Mouse (Mus musculus): ENCODE measurements around the gene Gldn. TPM values are rescaled to one million over a fixed set of nuclear protein-coding genes. Genes with fewer than 3 reads are reported as not detected.
A peak's percentile ranks its signal among the peaks of the same experiment; 100 is the strongest.

The Gldn gene
- polyA plus RNA-seq, 1 experiment, result not detected

GRCm38 (mm10) chr9:54301255-54301654, 15.0 kb downstream of the Gldn start:
- Histone ChIP-seq H3K27me3 (ENCODE audit: control insufficient read depth, insufficient read depth, insufficient read length) (no peaks in the 10 kb centered on the region), H3K79me2 (ENCODE audit: control insufficient read depth, insufficient read depth) (no peaks in the 10 kb centered on the region), H3K79me3 (ENCODE audit: low read depth) (no peaks in the 10 kb centered on the region), H3ac (ENCODE audit: control insufficient read depth, insufficient read length, low read depth) (no peak overlapping the region), H3K36me3 (ENCODE audit: control insufficient read depth, insufficient read depth) (no peaks in the 10 kb centered on the region), H3K4me3 (ENCODE audit: insufficient read depth, poor library complexity, severe bottlenecking) (no peak overlapping the region)
- TF ChIP-seq MYOG (IDR thresholded peaks at IDR 0.05; ENCODE audit: control insufficient read depth, extremely low read depth, insufficient read length), result no peak
- TF ChIP-seq USF1 (IDR thresholded peaks at IDR 0.05; ENCODE audit: low read depth), result no peak
- no peak for TF ChIP-seq MYOD1 (IDR thresholded peaks at IDR 0.05; ENCODE audit: control insufficient read depth, insufficient read length, low read depth)
- no peak for TF ChIP-seq FOSL1 (IDR thresholded peaks at IDR 0.05; ENCODE audit: insufficient read depth, low read length, poor library complexity, severe bottlenecking)
- no peak for TF ChIP-seq CEBPB (IDR thresholded peaks at IDR 0.05; ENCODE audit: low read depth)
- no peak for TF ChIP-seq CTCF (IDR thresholded peaks at IDR 0.05; ENCODE audit: control insufficient read depth, insufficient read depth, insufficient read length)
- TF ChIP-seq MAX (IDR thresholded peaks at IDR 0.05), result no peak

DNA sequence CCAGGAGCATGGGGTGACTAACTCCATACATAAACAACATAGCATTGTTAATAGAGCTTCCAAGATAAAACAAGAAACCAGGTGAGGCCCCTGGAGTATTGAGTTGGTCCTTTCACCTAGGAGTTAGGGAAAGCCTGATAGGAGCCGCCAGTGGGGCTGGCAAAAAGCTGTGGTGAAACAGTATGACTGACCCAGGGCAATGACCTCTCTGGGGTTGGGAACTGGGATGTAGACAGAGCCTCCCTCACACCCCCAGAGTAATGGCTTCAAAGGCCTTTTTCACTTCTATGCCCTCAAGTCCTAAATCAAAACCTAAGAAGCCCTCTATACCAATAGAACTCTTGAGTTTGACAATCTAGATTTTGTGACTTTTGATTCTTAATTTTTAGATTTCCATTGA, 21.9 kb downstream of the Gldn start:
- no peaks in the 10 kb centered on the region for H3K36me3 ChIP-seq (ENCODE audit: control insufficient read depth, insufficient read depth)
- no peak for TF ChIP-seq FOSL1 (IDR thresholded peaks at IDR 0.05; ENCODE audit: insufficient read depth, low read length, poor library complexity, severe bottlenecking)
- no peak for TF ChIP-seq CEBPB (IDR thresholded peaks at IDR 0.05; ENCODE audit: low read depth)
- TF ChIP-seq MAX (IDR thresholded peaks at IDR 0.05), result no peak
- TF ChIP-seq MYOD1 (IDR thresholded peaks at IDR 0.05; ENCODE audit: control insufficient read depth, insufficient read length, low read depth), result no peak
- no peaks in the 10 kb centered on the region for H3K79me3 ChIP-seq (ENCODE audit: low read depth)
- no peak overlapping the region for H3K4me3 ChIP-seq (ENCODE audit: insufficient read depth, poor library complexity, severe bottlenecking)
- no peaks in the 10 kb centered on the region for H3K27me3 ChIP-seq (ENCODE audit: control insufficient read depth, insufficient read depth, insufficient read length)
- H3ac ChIP-seq (ENCODE audit: control insufficient read depth, insufficient read length, low read depth), result no peak overlapping the region
- no peaks in the 10 kb centered on the region for H3K79me2 ChIP-seq (ENCODE audit: control insufficient read depth, insufficient read depth)

- H3K79me2 ChIP-seq (ENCODE audit: control insufficient read depth, insufficient read depth), result no peaks in the 10 kb centered on the region
- H3K27me3 ChIP-seq (ENCODE audit: control insufficient read depth, insufficient read depth, insufficient read length), result no peaks in the 10 kb centered on the region
- TF ChIP-seq MAX (IDR thresholded peaks at IDR 0.05), result no peak
- TF ChIP-seq MYOG (IDR thresholded peaks at IDR 0.05; ENCODE audit: control insufficient read depth, extremely low read depth, insufficient read length), result no peak
- TF ChIP-seq MYOD1 (IDR thresholded peaks at IDR 0.05; ENCODE audit: control insufficient read depth, insufficient read length, low read depth), result no peak
- no peak for TF ChIP-seq CEBPB (IDR thresholded peaks at IDR 0.05; ENCODE audit: low read depth)
- TF ChIP-seq FOSL1 (IDR thresholded peaks at IDR 0.05; ENCODE audit: insufficient read depth, low read length, poor library complexity, severe bottlenecking), result no peak
- no peak for TF ChIP-seq CTCF (IDR thresholded peaks at IDR 0.05; ENCODE audit: control insufficient read depth, insufficient read depth, insufficient read length)
- TF ChIP-seq USF1 (IDR thresholded peaks at IDR 0.05; ENCODE audit: low read depth), result no peak
Measured at GRCm38 (mm10) chr9:54308751-54309358, 22.6 kb downstream of the Gldn start.

GRCm38 (mm10) chr9:54316363-54316762, 30.1 kb downstream of the Gldn start:
- TF ChIP-seq MAX (IDR thresholded peaks at IDR 0.05), result no peak
- no peak for TF ChIP-seq FOSL1 (IDR thresholded peaks at IDR 0.05; ENCODE audit: insufficient read depth, low read length, poor library complexity, severe bottlenecking)
- no peak for TF ChIP-seq CEBPB (IDR thresholded peaks at IDR 0.05; ENCODE audit: low read depth)
- no peak for TF ChIP-seq CTCF (IDR thresholded peaks at IDR 0.05; ENCODE audit: control insufficient read depth, insufficient read depth, insufficient read length)
- TF ChIP-seq USF1 (IDR thresholded peaks at IDR 0.05; ENCODE audit: low read depth), result no peak
- TF ChIP-seq MYOG (IDR thresholded peaks at IDR 0.05; ENCODE audit: control insufficient read depth, extremely low read depth, insufficient read length), result no peak
- TF ChIP-seq MYOD1 (IDR thresholded peaks at IDR 0.05; ENCODE audit: control insufficient read depth, insufficient read length, low read depth), result no peak
- H3K4me3 ChIP-seq (ENCODE audit: insufficient read depth, poor library complexity, severe bottlenecking), result no peak overlapping the region
- H3K27me3 ChIP-seq (ENCODE audit: control insufficient read depth, insufficient read depth, insufficient read length), result peaks cover 13% of the 10 kb centered on the region
- H3K36me3 ChIP-seq (ENCODE audit: control insufficient read depth, insufficient read depth), result no peaks in the 10 kb centered on the region
- H3ac ChIP-seq (ENCODE audit: control insufficient read depth, insufficient read length, low read depth), result no peak overlapping the region
- H3K79me2 ChIP-seq (ENCODE audit: control insufficient read depth, insufficient read depth), result no peaks in the 10 kb centered on the region
- H3K79me3 ChIP-seq (ENCODE audit: low read depth), result no peaks in the 10 kb centered on the region

More at GRCm38 (mm10) chr9:54308751-54309358, 22.6 kb downstream of the Gldn start:
- Histone ChIP-seq H3K79me3 (ENCODE audit: low read depth) (no peaks in the 10 kb centered on the region), H3K36me3 (ENCODE audit: control insufficient read depth, insufficient read depth) (no peaks in the 10 kb centered on the region), H3ac (ENCODE audit: control insufficient read depth, insufficient read length, low read depth) (no peak overlapping the region), H3K4me3 (ENCODE audit: insufficient read depth, poor library complexity, severe bottlenecking) (no peak overlapping the region)

GRCm38 (mm10) chr9:54323456-54323855, 37.2 kb downstream of the Gldn start:
- H3K79me3 ChIP-seq (ENCODE audit: low read depth), result no peaks in the 10 kb centered on the region
- no peaks in the 10 kb centered on the region for H3K79me2 ChIP-seq (ENCODE audit: control insufficient read depth, insufficient read depth)
- H3K36me3 ChIP-seq (ENCODE audit: control insufficient read depth, insufficient read depth), result no peaks in the 10 kb centered on the region
- TF ChIP-seq CTCF (IDR thresholded peaks at IDR 0.05; ENCODE audit: control insufficient read depth, insufficient read depth, insufficient read length) (peak; percentile 11), MAX (IDR thresholded peaks at IDR 0.05) (no peak)
- peaks cover 9% of the 10 kb centered on the region for H3K27me3 ChIP-seq (ENCODE audit: control insufficient read depth, insufficient read depth, insufficient read length)
- H3K4me3 ChIP-seq (ENCODE audit: insufficient read depth, poor library complexity, severe bottlenecking), result no peak overlapping the region
- H3ac ChIP-seq (ENCODE audit: control insufficient read depth, insufficient read length, low read depth), result no peak overlapping the region

DNA sequence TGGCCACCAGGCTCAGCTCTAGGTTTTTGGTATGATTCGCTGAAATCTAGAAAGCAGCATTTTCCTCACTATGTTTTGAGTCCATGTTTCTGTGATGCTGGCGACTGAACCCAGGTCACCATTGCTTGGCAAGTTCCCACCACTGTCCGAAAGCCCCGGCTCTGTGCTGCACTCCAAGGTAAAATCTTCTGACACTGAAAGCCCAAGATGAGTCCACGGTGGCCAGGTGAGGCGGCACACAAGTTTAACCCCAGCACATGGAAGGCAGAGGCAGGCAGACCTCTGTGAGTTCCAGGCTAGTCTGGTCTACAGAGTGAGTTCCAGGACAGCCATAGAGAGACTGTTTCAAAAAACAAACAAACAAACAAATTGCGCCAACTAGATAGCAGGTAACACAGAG, 42.9 kb downstream of the Gldn start:
- TF ChIP-seq USF1 (IDR thresholded peaks at IDR 0.05; ENCODE audit: low read depth), result no peak
- TF ChIP-seq CTCF (IDR thresholded peaks at IDR 0.05; ENCODE audit: control insufficient read depth, insufficient read depth, insufficient read length), result no peak
- no peak for TF ChIP-seq MAX (IDR thresholded peaks at IDR 0.05)
- no peak for TF ChIP-seq FOSL1 (IDR thresholded peaks at IDR 0.05; ENCODE audit: insufficient read depth, low read length, poor library complexity, severe bottlenecking)
- no peak for TF ChIP-seq MYOG (IDR thresholded peaks at IDR 0.05; ENCODE audit: control insufficient read depth, extremely low read depth, insufficient read length)
- no peak for TF ChIP-seq CEBPB (IDR thresholded peaks at IDR 0.05; ENCODE audit: low read depth)
- no peak for TF ChIP-seq MYOD1 (IDR thresholded peaks at IDR 0.05; ENCODE audit: control insufficient read depth, insufficient read length, low read depth)
- no peaks in the 10 kb centered on the region for H3K36me3 ChIP-seq (ENCODE audit: control insufficient read depth, insufficient read depth)

More for the DNA sequence above, 42.9 kb downstream of the Gldn start:
- H3K4me3 ChIP-seq (ENCODE audit: insufficient read depth, poor library complexity, severe bottlenecking), result no peak overlapping the region
- H3K79me2 ChIP-seq (ENCODE audit: control insufficient read depth, insufficient read depth), result no peaks in the 10 kb centered on the region
- H3ac ChIP-seq (ENCODE audit: control insufficient read depth, insufficient read length, low read depth), result no peak overlapping the region
- peaks cover 28% of the 10 kb centered on the region for H3K27me3 ChIP-seq (ENCODE audit: control insufficient read depth, insufficient read depth, insufficient read length)
- H3K79me3 ChIP-seq (ENCODE audit: low read depth), result no peaks in the 10 kb centered on the region
